Mouse (Mus musculus) MEL (cell line): ENCODE results near the gene Col13a1. TPM values are rescaled to one million over a fixed set of nuclear protein-coding genes. Genes with fewer than 3 reads are reported as not detected.

Experiments
- DNase-seq: peaks from one replicate; pipeline ENCODE4 v3.0.0; 2011; ENCODE audit warnings: low read depth, low spot score
- H3K27ac ChIP-seq: 2 replicates; pipeline ENCODE4 v1.5.1; 2012; ENCODE audit warnings: low read depth, mild to moderate bottlenecking, control low read depth, low read length, moderate library complexity; ENCODE audit not compliant: control insufficient read depth
- H3K27me3 ChIP-seq, 2 experiments: fragments of 150-350 bp in 1 of 2; sonication (generic) in 1 of 2; 2 replicates each; pipeline ENCODE4 v1.6.1; 2012; ENCODE audit warnings: low read length in 2 of 2, mild to moderate bottlenecking in 2 of 2, improper control_type of control experiment in 1 of 2, moderate library complexity in 1 of 2; ENCODE audit not compliant: insufficient read depth in 2 of 2, control insufficient read depth in 1 of 2
- H3K36me3 ChIP-seq, 2 experiments: 2 replicates each; pipeline ENCODE4 v1.6.1; 2012 to 2014; ENCODE audit warnings: low read length in 2 of 2, improper control_type of control experiment in 1 of 2, inconsistent platforms in 1 of 2, mild to moderate bottlenecking in 1 of 2; ENCODE audit not compliant: insufficient read depth in 2 of 2, control insufficient read depth in 1 of 2
- H3K4me1 ChIP-seq, 2 experiments: fragments of 150-350 bp in 1 of 2; sonication (generic) in 1 of 2; 2 replicates each; pipeline ENCODE4 v1.6.1; 2012; ENCODE audit warnings: low read length in 2 of 2, improper control_type of control experiment in 1 of 2, mild to moderate bottlenecking in 1 of 2; ENCODE audit not compliant: insufficient read depth in 2 of 2, control insufficient read depth in 1 of 2
- H3K4me3 ChIP-seq, 2 experiments: fragments of 150-350 bp in 1 of 2; sonication (generic) in 1 of 2; 2 replicates each; pipeline ENCODE4 v1.5.1; 2012; ENCODE audit warnings: low read depth in 2 of 2, low read length in 2 of 2, mild to moderate bottlenecking in 2 of 2, moderate library complexity in 2 of 2, control low read depth in 1 of 2, improper control_type of control experiment in 1 of 2; ENCODE audit not compliant: control insufficient read depth in 1 of 2, insufficient read depth in 1 of 2
- H3K79me2 ChIP-seq: 2 replicates; pipeline ENCODE4 v1.6.1; 2012; ENCODE audit warnings: mild to moderate bottlenecking, low read length, moderate library complexity; ENCODE audit not compliant: control insufficient read depth, poor library complexity, insufficient read depth
- H3K9ac ChIP-seq: 2 replicates; pipeline ENCODE4 v1.6.1; 2012; ENCODE audit warnings: low read depth, mild to moderate bottlenecking, control low read depth, low read length, moderate library complexity; ENCODE audit not compliant: control insufficient read depth, poor library complexity, severe bottlenecking
- H3K9me3 ChIP-seq: fragments of 150-350 bp; sonication (generic); replicated peaks from 2 replicates; pipeline ENCODE4 v1.6.1; 2012; ENCODE audit warnings: mild to moderate bottlenecking, low read length, improper control_type of control experiment, moderate library complexity; ENCODE audit not compliant: insufficient read depth
- CHD1 ChIP-seq: IDR thresholded peaks from 2 replicates; pipeline ENCODE4 v1.6.1; 2012; ENCODE audit warnings: low read depth, mild to moderate bottlenecking, inconsistent platforms, low read length, improper control_type of control experiment
- E2F4 ChIP-seq: IDR thresholded peaks from 2 replicates; pipeline ENCODE4 v1.6.1; 2011; ENCODE audit warnings: low read depth, low read length, improper control_type of control experiment, borderline replicate concordance
- EP300 ChIP-seq, 2 experiments: IDR thresholded peaks; 2 replicates each; pipeline ENCODE4 v1.6.1; 2011; ENCODE audit warnings: improper control_type of control experiment in 2 of 2, low read length in 2 of 2, low read depth in 1 of 2, mild to moderate bottlenecking in 1 of 2
- ETS1 ChIP-seq: IDR thresholded peaks from 2 replicates; pipeline ENCODE4 v1.6.1; 2012; ENCODE audit warnings: low read depth, mild to moderate bottlenecking, inconsistent platforms, low read length, improper control_type of control experiment, moderate library complexity
- HCFC1 ChIP-seq: IDR thresholded peaks from 2 replicates; pipeline ENCODE4 v1.6.1; 2012; ENCODE audit warnings: low read depth, mild to moderate bottlenecking, inconsistent platforms, low read length, improper control_type of control experiment, moderate library complexity
- JUND ChIP-seq: IDR thresholded peaks from 2 replicates; pipeline ENCODE4 v1.6.1; 2011; ENCODE audit warnings: low read depth, mild to moderate bottlenecking, improper control_type of control experiment, low read length
- MAFK ChIP-seq: IDR thresholded peaks from 2 replicates; pipeline ENCODE4 v1.6.1; 2011; ENCODE audit warnings: low read depth, mild to moderate bottlenecking, low read length, improper control_type of control experiment, borderline replicate concordance
- MAX ChIP-seq: IDR thresholded peaks from 2 replicates; pipeline ENCODE4 v1.6.1; 2011; ENCODE audit warnings: low read length, improper control_type of control experiment
- MXI1 ChIP-seq: IDR thresholded peaks from 2 replicates; pipeline ENCODE4 v1.6.1; 2011; ENCODE audit warnings: mild to moderate bottlenecking, low read depth, low read length, improper control_type of control experiment
- MYB ChIP-seq: IDR thresholded peaks from 2 replicates; pipeline ENCODE4 v1.6.1; 2011; ENCODE audit warnings: mild to moderate bottlenecking, low read depth, low read length, improper control_type of control experiment
- MYC ChIP-seq: IDR thresholded peaks from 2 replicates; pipeline ENCODE4 v1.6.1; 2011; ENCODE audit warnings: low read depth, mild to moderate bottlenecking, low read length, improper control_type of control experiment, moderate library complexity
- NELFE ChIP-seq: IDR thresholded peaks from 2 replicates; pipeline ENCODE4 v1.6.1; 2011; ENCODE audit warnings: low read depth, low read length, improper control_type of control experiment
- NRF1 ChIP-seq: IDR thresholded peaks from 2 replicates; pipeline ENCODE4 v1.6.1; 2014; ENCODE audit warnings: low read depth, mild to moderate bottlenecking, inconsistent platforms, low read length, improper control_type of control experiment, moderate library complexity; ENCODE audit not compliant: poor library complexity, insufficient read depth, severe bottlenecking
- POLR2AphosphoS2 ChIP-seq: IDR thresholded peaks from 2 replicates; pipeline ENCODE4 v1.6.1; 2011; ENCODE audit warnings: low read length, improper control_type of control experiment
- POLR2AphosphoS5 ChIP-seq: IDR thresholded peaks from 2 replicates; pipeline ENCODE4 v1.6.1; 2012; ENCODE audit warnings: low read depth, borderline replicate concordance, mild to moderate bottlenecking, inconsistent platforms, low read length, moderate library complexity, mixed read lengths
- RCOR1 ChIP-seq: IDR thresholded peaks from 2 replicates; pipeline ENCODE4 v1.6.1; 2012; ENCODE audit warnings: low read depth, mild to moderate bottlenecking, inconsistent platforms, low read length, improper control_type of control experiment
- SMC3 ChIP-seq: IDR thresholded peaks from 2 replicates; pipeline ENCODE4 v1.6.1; 2011; ENCODE audit warnings: low read depth, low read length, improper control_type of control experiment
- TAL1 ChIP-seq: IDR thresholded peaks from 2 replicates; pipeline ENCODE4 v1.6.1; 2012; ENCODE audit warnings: mild to moderate bottlenecking, inconsistent platforms, low read length, moderate library complexity, mixed read lengths
- TBP ChIP-seq: IDR thresholded peaks from 2 replicates; pipeline ENCODE4 v1.8.0; 2011; ENCODE audit warnings: low read depth, low read length, improper control_type of control experiment
- USF1 ChIP-seq: IDR thresholded peaks from 2 replicates; pipeline ENCODE4 v1.6.1; 2014; ENCODE audit warnings: low read depth, mild to moderate bottlenecking, inconsistent platforms, low read length, improper control_type of control experiment, moderate library complexity
- USF2 ChIP-seq, 2 experiments: IDR thresholded peaks; 2 replicates each; pipeline ENCODE4 v1.6.1; 2011 to 2012; ENCODE audit warnings: improper control_type of control experiment in 2 of 2, low read length in 2 of 2, borderline replicate concordance in 1 of 2, inconsistent platforms in 1 of 2, low read depth in 1 of 2, mild to moderate bottlenecking in 1 of 2; ENCODE audit not compliant: insufficient read depth in 1 of 2
- ZKSCAN1 ChIP-seq: IDR thresholded peaks from 2 replicates; pipeline ENCODE4 v1.6.1; 2012; ENCODE audit warnings: low read depth, mild to moderate bottlenecking, inconsistent platforms, low read length, improper control_type of control experiment, moderate library complexity
- ZNF384 ChIP-seq: IDR thresholded peaks from 2 replicates; pipeline ENCODE4 v1.6.1; 2012; ENCODE audit warnings: low read depth, mild to moderate bottlenecking, inconsistent platforms, low read length, improper control_type of control experiment
- polyA plus RNA-seq, 2 experiments: library from polyadenylated mRNA; stranded (reverse) in 1 of 2; unstranded in 1 of 2; fragments of >175 nt in 1 of 2; fragments of >200 nt in 1 of 2; gene quantifications; 2 replicates each; pipeline versions ENCODE4 v1.2.1 to v1.2.4; 2012; ENCODE audit warnings: low replicate concordance in 2 of 2, low read depth in 1 of 2; ENCODE audit not compliant: insufficient read length in 2 of 2, insufficient read depth in 1 of 2, missing spikeins in 1 of 2
- total RNA-seq: library from RNA; depleted of rRNA; stranded (reverse); fragments of 300-350 nt; gene quantifications from 2 replicates; pipeline ENCODE4 v1.2.3, GENCODE M21; 2012

Gene Col13a1
- total and polyA plus RNA-seq, 3 experiments: not detected

- no peaks in the 10 kb centered on the region for H3K79me2 ChIP-seq
- H3K27ac ChIP-seq: no peak overlapping the region
- no peak overlapping the region for H3K4me3 ChIP-seq
- H3K9ac ChIP-seq: no peak overlapping the region
- DNase-seq: no peak
- no peak for TF ChIP-seq USF2 (IDR thresholded peaks at IDR 0.05; ENCODE audit: borderline replicate concordance in 1 of 2, insufficient read depth in 1 of 2, low read depth in 1 of 2, low read length in 2 of 2)
- no peak for TF ChIP-seq ZNF384
- TF ChIP-seq NELFE: no peak
- TF ChIP-seq MAX: no peak
- TF ChIP-seq RCOR1: no peak
- no peak for TF ChIP-seq TAL1
- no peak for TF ChIP-seq POLR2AphosphoS2
- H3K27me3 ChIP-seq: no peaks in the 10 kb centered on the region
- H3K36me3 ChIP-seq: no peaks in the 10 kb centered on the region
- H3K9me3 ChIP-seq: no peaks in the 10 kb centered on the region
- no peaks in the 10 kb centered on the region for H3K4me1 ChIP-seq
Measured at GRCm38 (mm10) chr10:61852824-61853223, 126.1 kb downstream of the Col13a1 start.

DNA sequence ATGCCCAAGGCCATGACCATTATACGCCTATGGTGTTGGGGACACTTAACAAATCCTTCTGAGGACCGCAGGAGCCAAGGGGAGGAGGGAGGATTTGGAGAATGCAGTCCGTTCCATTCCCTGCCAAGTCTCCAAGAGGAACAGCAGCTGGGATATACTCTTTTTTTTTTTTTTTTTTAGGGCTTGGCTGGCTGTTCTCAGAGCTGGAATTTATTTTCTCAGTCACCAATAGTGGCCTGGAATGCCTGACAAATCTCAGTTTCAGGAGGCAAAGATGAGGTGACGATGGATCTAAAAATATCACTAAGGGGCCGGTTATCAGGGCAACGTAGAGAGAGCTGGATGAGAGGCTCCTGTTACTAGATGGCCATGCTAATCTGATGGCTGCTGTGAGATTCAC is 130.4 kb downstream of the Col13a1 start:
- H3K27me3 ChIP-seq: no peaks in the 10 kb centered on the region
- no peak overlapping the region for H3K27ac ChIP-seq
- no peaks in the 10 kb centered on the region for H3K4me1 ChIP-seq
- H3K4me3 ChIP-seq: no peak overlapping the region
- DNase-seq: no peak
- H3K9ac ChIP-seq: no peak overlapping the region
- no peak for TF ChIP-seq SMC3
- TF ChIP-seq MYC: no peak
- no peak for TF ChIP-seq ETS1
- TF ChIP-seq JUND: no peak
- no peak for TF ChIP-seq EP300 (IDR thresholded peaks at IDR 0.05; ENCODE audit: low read depth in 1 of 2, low read length in 2 of 2)
- no peak for TF ChIP-seq ZNF384
- TF ChIP-seq USF2 (IDR thresholded peaks at IDR 0.05; ENCODE audit: borderline replicate concordance in 1 of 2, insufficient read depth in 1 of 2, low read depth in 1 of 2, low read length in 2 of 2): no peak
- TF ChIP-seq USF1: no peak
- TF ChIP-seq POLR2AphosphoS5: no peak
- TF ChIP-seq MXI1: no peak
- TF ChIP-seq CHD1: no peak
- TF ChIP-seq HCFC1: no peak
- TF ChIP-seq TAL1: no peak
- no peak for TF ChIP-seq NRF1
- TF ChIP-seq MYB: no peak
- no peak for TF ChIP-seq MAFK
- TF ChIP-seq RCOR1: no peak
- TF ChIP-seq ZKSCAN1: no peak
- TF ChIP-seq TBP: no peak
- TF ChIP-seq E2F4: no peak
- H3K9me3 ChIP-seq: no peaks in the 10 kb centered on the region
- no peaks in the 10 kb centered on the region for H3K36me3 ChIP-seq
- H3K79me2 ChIP-seq: no peaks in the 10 kb centered on the region
